Mouse (Mus musculus) cortical plate, adult 2 months (tissue): ENCODE data around the gene Cx3cr1. TPM values are rescaled to one million over a fixed set of nuclear protein-coding genes. Genes with fewer than 3 reads are reported as not detected.

Source experiments
- H3K27ac ChIP-seq: fragments of 200-500 bp; 2 replicates; pipeline ENCODE4 v1.5.1; 2012; ENCODE audit warnings: low read length, control low read depth, inconsistent platforms; ENCODE audit not compliant: insufficient read depth
- H3K4me1 ChIP-seq: fragments of 200-500 bp; 2 replicates; pipeline ENCODE4 v1.6.1; 2011; ENCODE audit warnings: low read length; ENCODE audit not compliant: control insufficient read depth, insufficient read depth
- H3K4me3 ChIP-seq: fragments of 200-500 bp; 2 replicates; pipeline ENCODE4 v1.5.1; 2011; ENCODE audit warnings: mild to moderate bottlenecking, low read length, control low read depth; ENCODE audit not compliant: insufficient read depth
- CTCF ChIP-seq: fragments of 200-500 bp; IDR thresholded peaks from 2 replicates; pipeline ENCODE4 v1.5.1; 2011; ENCODE audit warnings: mild to moderate bottlenecking, control low read depth, low read length; ENCODE audit not compliant: insufficient read depth; ENCODE audit errors: extremely low read depth
- POLR2A ChIP-seq: fragments of 200-500 bp; IDR thresholded peaks from 2 replicates; pipeline ENCODE4 v1.6.1; 2011; ENCODE audit warnings: mild to moderate bottlenecking, low read length, control low read depth; ENCODE audit not compliant: insufficient read depth; ENCODE audit errors: extremely low read depth
- polyA plus RNA-seq: library from polyadenylated mRNA; depleted of rRNA; stranded (reverse); fragments of >200 nt; gene quantifications from 2 replicates; pipeline ENCODE4 v1.2.3, GENCODE M21; 2012

Cx3cr1 gene
- polyA plus RNA-seq, 1 experiment: 38.2 TPM

DNA sequence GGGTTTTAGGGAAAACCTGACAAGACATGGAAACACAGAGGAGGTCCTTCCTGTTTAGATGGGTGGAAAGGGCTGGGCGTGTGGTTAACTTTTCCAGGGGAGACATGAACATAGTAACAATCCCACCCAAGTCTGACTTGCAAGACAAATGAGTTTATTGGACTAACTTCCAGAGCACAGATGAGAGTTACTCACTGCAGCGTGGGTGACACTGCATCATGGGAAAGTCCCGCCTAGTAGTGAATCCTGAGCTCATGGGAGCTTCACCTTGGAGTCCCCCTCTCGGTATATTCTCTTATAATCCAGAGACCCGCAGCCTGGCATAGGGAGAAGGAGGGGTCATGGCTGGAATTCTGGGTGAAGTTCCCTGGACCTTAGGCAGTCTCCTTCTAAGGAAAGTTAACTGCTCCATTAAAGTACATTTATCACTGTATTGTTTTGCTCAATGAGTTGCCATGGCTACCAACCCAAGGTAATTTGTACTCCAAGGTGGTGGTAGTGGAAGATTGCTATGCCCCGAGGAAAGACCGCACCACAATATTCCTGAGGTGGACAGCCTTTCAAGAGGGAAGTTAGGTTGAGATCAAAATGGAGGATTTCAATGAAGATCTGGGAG is 60.3 kb downstream of the Cx3cr1 start:
- H3K27ac ChIP-seq: no peak overlapping the region
- TF ChIP-seq CTCF (no peak), POLR2A (no peak)

DNA sequence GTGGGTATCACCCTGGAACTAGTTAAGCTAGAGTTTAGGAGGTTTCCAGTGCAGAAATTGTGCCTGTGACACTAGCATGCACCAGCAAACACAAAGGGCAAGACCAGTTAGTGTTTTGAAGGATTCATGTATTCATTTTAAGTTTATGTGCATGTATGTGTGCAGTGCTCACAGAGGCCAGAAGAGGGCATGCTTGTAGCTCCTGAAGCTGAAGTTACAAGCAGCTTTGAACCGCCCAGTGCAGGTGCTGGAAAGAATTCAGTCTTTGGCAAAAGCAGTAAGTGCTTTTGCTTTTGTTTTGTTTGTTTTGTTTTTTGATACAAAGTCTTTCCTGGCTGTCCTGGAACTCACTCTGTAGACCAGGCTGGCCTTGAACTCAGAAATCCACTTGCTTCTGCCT is 61.8 kb downstream of the Cx3cr1 start:
- Histone ChIP-seq H3K4me1 (no peaks in the 10 kb centered on the region; the same call in 1 of the 2 replicates), H3K27ac (no peak overlapping the region), H3K4me3 (no peak overlapping the region)
- no peak for TF ChIP-seq CTCF
- TF ChIP-seq POLR2A: no peak

More for the DNA sequence above, 60.3 kb downstream of the Cx3cr1 start:
- H3K4me1 ChIP-seq: no peaks in the 10 kb centered on the region
- no peak overlapping the region for H3K4me3 ChIP-seq

DNA sequence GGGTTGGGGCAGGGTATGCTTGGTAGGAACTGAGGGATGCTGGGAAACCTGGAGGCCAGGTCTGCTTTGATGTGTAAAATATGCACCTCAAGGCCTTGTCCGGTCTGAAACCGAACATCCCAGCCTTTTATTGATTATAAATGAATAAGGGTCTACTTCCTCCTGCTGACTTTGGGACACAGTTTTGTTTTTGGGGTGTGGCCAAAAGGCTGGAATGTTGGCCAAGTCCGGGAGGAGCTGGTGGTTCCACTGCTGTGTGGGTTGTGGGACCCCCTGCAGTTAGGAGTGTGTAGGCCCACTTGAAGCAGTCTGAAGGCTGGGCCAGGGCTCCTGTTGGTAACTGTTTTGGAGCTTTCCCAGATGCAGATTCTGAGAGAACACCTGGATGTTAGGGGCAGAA is 63.7 kb downstream of the Cx3cr1 start:
- Histone ChIP-seq H3K27ac (no peak overlapping the region), H3K4me1 (peaks cover 2% of the 10 kb centered on the region; the same call in 1 of the 2 replicates), H3K4me3 (no peak overlapping the region)
- no peak for TF ChIP-seq CTCF
- TF ChIP-seq POLR2A: no peak

DNA sequence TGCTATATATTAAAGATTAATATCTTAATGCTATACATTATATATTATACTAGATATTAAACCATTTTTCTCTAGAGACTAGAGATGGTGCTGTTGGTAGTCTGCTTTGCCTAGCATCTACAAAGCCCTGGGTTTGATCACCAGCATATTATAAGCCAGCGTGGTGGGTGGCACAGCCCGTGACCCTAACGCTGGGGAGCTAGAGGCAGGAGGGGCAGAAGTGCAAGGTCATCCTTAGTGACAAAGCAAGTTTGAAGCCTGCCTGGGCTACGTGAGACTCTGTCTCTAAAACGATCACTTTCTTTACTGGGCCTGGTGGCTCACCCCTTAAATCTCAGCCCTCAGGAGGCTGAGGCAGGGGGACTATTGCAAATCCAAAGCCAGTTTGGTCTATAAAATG is 66.8 kb downstream of the Cx3cr1 start:
- Histone ChIP-seq H3K4me3 (no peak overlapping the region), H3K27ac (no peak overlapping the region), H3K4me1 (peaks cover 2% of the 10 kb centered on the region; the same call in 1 of the 2 replicates)
- TF ChIP-seq CTCF: no peak
- TF ChIP-seq POLR2A: no peak

DNA sequence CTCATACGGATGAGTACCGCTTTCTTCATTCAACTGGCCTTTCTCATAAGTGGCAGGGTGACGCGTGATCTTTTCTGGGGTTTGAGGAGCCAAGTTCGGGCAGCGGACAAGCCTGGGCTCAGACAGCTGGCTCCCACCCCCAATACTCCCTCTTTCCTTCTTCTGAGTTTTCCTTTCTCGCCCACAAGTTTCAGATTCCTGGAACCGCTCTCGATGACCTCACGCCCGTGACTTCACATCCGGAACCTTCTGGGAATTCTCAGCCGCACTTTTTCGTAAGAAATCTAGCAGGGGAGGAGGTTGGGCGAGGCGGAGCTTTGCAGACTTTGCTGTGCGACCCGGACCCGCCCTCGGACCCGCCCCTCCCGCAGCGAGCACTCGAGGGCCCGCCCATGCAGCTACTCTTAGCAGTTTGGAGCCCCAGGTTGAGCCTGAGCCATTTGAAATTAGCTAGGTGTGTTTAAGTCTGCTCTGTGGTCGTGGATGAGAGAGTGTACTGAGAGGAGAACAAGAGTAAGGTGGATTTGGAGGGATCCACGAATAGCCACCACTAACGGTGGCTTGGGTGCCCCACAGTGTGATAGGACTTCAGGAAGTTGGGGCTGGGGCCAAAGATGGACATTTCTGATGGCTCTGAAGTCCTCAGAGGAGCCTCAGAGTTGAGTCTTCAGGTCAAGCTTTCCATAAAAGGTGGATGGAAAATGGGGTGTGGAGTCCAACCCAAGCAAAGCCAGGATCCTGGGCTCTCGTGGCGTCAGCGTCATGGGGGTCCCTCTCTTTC is 67.5 kb downstream of the Cx3cr1 start:
- H3K4me1 ChIP-seq: peaks cover 2% of the 10 kb centered on the region; the same call in 1 of the 2 replicates
- H3K27ac ChIP-seq: no peak overlapping the region
- TF ChIP-seq POLR2A: no peak
- no peak for TF ChIP-seq CTCF
- H3K4me3 ChIP-seq: peak overlapping the region; percentile 28

- H3K4me1 ChIP-seq: peaks cover 2% of the 10 kb centered on the region; the same call in 1 of the 2 replicates
- no peak overlapping the region for H3K27ac ChIP-seq
- H3K4me3 ChIP-seq: no peak overlapping the region
- TF ChIP-seq CTCF (no peak), POLR2A (no peak)
These were observed 68.9 kb downstream of the Cx3cr1 start for GRCm38 (mm10) chr9:120000761-120001160.

GRCm38 (mm10) chr9:119999636-120000035 is 70.0 kb downstream of the Cx3cr1 start:
- Histone ChIP-seq H3K4me1 (peaks cover 2% of the 10 kb centered on the region; the same call in 1 of the 2 replicates), H3K27ac (no peak overlapping the region), H3K4me3 (no peak overlapping the region)
- TF ChIP-seq POLR2A: no peak
- TF ChIP-seq CTCF: no peak

GRCm38 (mm10) chr9:119998776-119999175 is 70.9 kb downstream of the Cx3cr1 start:
- Histone ChIP-seq H3K4me1 (peaks cover 2% of the 10 kb centered on the region; the same call in 1 of the 2 replicates), H3K27ac (no peak overlapping the region), H3K4me3 (no peak overlapping the region)
- TF ChIP-seq CTCF (no peak), POLR2A (no peak)

- TF ChIP-seq CTCF (no peak), POLR2A (no peak)
These were observed 73.6 kb downstream of the Cx3cr1 start for GRCm38 (mm10) chr9:119996080-119996479.

GRCm38 (mm10) chr9:119994207-119994606 is 75.5 kb downstream of the Cx3cr1 start:
- TF ChIP-seq CTCF: no peak
- no peaks in the 10 kb centered on the region for H3K4me1 ChIP-seq
- H3K4me3 ChIP-seq: no peak overlapping the region

More at GRCm38 (mm10) chr9:119996080-119996479, 73.6 kb downstream of the Cx3cr1 start:
- Histone ChIP-seq H3K27ac (no peak overlapping the region), H3K4me3 (no peak overlapping the region), H3K4me1 (no peaks in the 10 kb centered on the region)

More at GRCm38 (mm10) chr9:119994207-119994606, 75.5 kb downstream of the Cx3cr1 start:
- no peak overlapping the region for H3K27ac ChIP-seq
